Mouse (Mus musculus): Measurements from ENCODE around the gene Prdx5. TPM values are rescaled to one million over a fixed set of nuclear protein-coding genes. Genes with fewer than 3 reads are reported as not detected.
"Not testable (repeated sequence)": the region's sequence is repeated elsewhere in the genome, so short reads cannot be mapped to it uniquely, and the experiment has no call there.

The Prdx5 gene
- polyA plus RNA-seq, 1 experiment from 2014 or later = 245 TPM

DNA sequence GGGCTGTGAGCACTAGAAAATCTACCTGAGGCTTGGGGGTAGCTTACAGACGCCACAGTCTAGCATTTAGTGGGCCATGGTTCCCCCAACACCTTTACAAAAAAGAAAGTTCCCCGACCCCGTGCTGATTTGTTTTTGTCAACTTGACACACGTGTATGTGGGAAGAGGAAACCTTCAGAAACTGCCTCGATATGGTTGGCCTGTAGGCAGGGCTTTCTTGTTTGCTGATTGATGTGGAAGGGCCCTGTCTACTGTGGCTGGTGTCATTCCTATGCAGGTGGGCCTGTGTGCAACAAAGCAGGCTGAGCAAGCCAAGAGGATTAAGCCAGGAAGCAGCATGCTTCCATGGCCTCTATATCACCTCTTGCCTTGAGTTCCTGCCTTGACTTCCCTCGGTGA, 3.1 kb upstream of the Prdx5 start:
- no peak overlapping the region for H3K27ac ChIP-seq
- no peaks in the 10 kb centered on the region for H3K9me3 ChIP-seq
- WGBS = 78% methylated on average over 6 of the region's 6 CpGs
- H3K27me3 ChIP-seq = no peaks in the 10 kb centered on the region
- H3K4me3 ChIP-seq = no peak overlapping the region
- H3K9ac ChIP-seq = no peak overlapping the region
- no peak overlapping the region for H3K4me2 ChIP-seq
- peaks cover 19% of the 10 kb centered on the region for H3K4me1 ChIP-seq
- ATAC-seq (ENCODE audit: borderline replicate concordance, extremely low read depth, low FRiP score, low TSS enrichment) = no peak
- peaks cover 25% of the 10 kb centered on the region for H3K36me3 ChIP-seq

DNA sequence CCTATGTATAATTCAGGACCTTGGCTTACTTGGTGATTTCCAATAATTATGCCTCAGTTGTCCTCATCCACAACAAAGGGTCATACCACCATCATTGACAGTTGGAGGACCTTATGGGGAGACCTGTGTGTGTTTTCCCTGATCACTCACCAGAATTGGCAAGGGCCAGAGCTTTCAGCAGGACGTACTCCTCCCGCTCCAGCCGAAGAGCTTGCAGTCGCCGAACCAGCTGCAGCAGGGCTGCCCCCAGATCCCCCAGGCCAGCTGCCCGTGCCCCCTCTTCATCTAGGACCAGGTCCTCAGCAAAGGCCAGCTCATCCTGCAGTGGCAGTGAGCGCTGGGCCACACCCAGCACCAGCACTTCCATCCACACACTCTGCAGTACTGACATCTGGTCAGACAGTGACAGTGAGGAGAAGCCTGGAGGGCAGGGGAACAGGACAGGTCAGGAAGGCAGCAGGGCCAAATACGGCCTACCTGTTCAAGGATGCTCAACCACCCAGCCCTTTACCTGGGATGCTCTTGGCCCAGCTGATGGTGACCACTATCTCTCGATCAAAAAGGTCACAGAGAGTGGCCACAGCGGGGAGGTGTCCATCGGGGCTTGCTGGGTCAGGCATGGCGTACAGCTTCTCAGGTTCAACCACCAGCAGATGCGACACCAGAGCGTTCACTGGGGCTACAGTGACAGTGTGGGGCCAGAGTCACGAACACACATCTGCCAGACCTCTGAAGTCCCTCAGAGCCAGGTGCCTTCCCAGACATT, 2.5 kb upstream of the Prdx5 start:
- no peaks in the 10 kb centered on the region for H3K9me3 ChIP-seq
- H3K4me3 ChIP-seq = no peak overlapping the region
- WGBS = 87% methylated on average over 15 of the region's 15 CpGs
- H3K27me3 ChIP-seq = no peaks in the 10 kb centered on the region
- H3K9ac ChIP-seq = no peak overlapping the region
- H3K4me1 ChIP-seq = peaks cover 25% of the 10 kb centered on the region
- ATAC-seq (ENCODE audit: borderline replicate concordance, extremely low read depth, low FRiP score, low TSS enrichment) = no peak
- H3K4me2 ChIP-seq = no peak overlapping the region
- no peak overlapping the region for H3K27ac ChIP-seq
- peaks cover 25% of the 10 kb centered on the region for H3K36me3 ChIP-seq

DNA sequence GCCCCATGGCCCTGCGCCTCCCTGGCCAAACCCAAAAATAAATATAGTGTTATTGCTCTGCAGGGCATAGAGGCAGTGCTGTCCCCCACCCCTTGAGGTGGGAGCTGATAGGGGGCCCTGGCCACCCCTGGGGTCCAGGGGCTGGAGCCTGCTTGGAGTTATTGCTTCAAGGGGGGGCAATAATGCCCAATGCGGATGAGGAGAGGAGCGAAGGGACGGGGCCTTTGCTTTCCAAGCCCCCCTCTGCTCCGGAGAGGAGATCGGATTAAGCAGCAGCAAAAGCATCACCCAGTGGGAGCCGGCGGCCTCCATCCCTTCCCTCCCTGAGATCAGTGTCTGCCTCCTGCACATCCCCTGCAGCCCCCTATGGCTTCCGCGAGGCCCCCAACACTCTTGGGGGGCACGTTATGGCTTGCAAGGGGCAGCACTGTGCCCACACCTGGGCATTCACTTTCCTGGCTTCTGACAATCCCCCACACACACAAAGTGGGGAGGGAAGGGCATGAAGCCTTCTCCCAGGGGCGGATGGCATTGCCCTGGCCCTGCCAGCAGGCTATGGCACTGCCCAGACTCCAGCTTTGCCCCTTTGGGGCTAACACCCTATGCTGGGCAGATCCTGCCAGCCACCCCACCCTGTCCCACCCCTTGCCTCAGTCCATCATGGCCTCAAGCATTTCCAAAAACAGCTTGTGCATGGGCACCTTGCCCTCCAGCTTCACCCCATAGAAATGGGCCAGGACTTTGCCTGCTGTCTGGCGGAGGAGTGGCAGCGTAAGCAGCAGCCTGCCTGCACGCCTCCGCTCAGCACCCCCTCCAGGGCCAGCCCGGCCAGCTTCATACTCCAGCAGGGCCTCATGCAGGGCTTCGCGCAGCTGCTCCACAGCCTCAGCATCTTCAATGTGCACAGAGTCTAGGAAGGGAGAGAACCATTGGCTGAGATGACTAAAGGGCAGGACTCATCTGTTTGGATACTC, 1.5 kb upstream of the Prdx5 start:
- Histone ChIP-seq H3K4me1 (peaks cover 26% of the 10 kb centered on the region), H3K27ac (no peak overlapping the region), H3K9me3 (no peaks in the 10 kb centered on the region), H3K27me3 (no peaks in the 10 kb centered on the region), H3K4me3 (peak overlapping the region; percentile 56), H3K9ac (peak overlapping the region; percentile 41; the same call in 1 of the 2 replicates), H3K36me3 (peaks cover 33% of the 10 kb centered on the region), H3K4me2 (peak overlapping the region; percentile 71)
- no peak for ATAC-seq (ENCODE audit: borderline replicate concordance, extremely low read depth, low FRiP score, low TSS enrichment)
- 82% methylated on average over 19 of the region's 19 CpGs for WGBS

DNA sequence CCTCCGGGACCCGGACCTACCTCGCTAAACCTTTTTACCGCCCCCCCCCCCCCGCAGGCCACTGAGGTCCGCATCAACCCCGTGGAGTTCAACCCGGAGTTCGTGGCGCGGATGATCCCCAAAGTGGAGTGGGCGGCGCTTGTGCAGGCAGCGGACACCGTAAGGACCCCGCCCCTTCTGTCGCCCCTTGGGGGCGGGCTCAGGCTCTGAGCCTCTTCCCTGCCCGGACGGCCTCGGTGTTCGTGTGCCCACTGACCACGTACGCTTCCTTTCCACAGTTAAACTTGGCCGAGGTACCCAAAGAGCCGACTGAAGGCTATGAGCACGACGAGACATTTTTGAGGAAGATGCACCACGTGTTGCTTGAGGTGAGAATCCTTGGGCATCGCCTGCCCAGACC, 400 bp upstream of the Prdx5 start:
- Histone ChIP-seq H3K27ac (peak overlapping the region; percentile 97), H3K4me1 (peaks cover 26% of the 10 kb centered on the region), H3K4me3 (peak overlapping the region; percentile 56), H3K9ac (peak overlapping the region; percentile 60), H3K36me3 (peaks cover 41% of the 10 kb centered on the region), H3K4me2 (peak overlapping the region; percentile 71)
- ATAC-seq (ENCODE audit: borderline replicate concordance, extremely low read depth, low FRiP score, low TSS enrichment) = peak; percentile 58
- under 1% methylated on average over 30 of the region's 30 CpGs for WGBS
- H3K9me3 ChIP-seq, H3K27me3 ChIP-seq: not testable (repeated sequence)

DNA sequence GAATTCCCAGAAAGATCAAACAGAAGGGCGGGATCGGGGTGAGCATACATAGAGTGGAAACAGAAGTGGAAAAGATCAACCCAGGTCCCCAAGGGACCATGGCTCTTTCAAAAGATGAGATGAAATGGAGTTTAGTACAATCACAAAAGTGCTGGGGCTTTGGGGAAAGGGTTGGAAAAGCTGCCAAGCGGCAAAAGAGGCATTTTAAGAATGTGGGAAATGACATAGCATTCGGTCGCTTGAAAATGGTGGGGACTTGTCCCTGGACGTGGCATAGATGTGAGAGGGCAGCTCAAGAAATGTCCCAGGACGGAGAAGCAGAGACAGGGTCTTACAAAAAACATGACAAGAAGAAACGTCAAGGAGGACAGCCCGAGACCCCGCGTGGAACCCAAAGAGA, 885 bp downstream of the Prdx5 start:
- Histone ChIP-seq H3K27ac (peak overlapping the region; percentile 97), H3K4me1 (peaks cover 26% of the 10 kb centered on the region), H3K4me3 (peak overlapping the region; percentile 56), H3K4me2 (peak overlapping the region; percentile 71), H3K36me3 (peaks cover 42% of the 10 kb centered on the region), H3K9me3 (no peaks in the 10 kb centered on the region), H3K9ac (peak overlapping the region; percentile 60), H3K27me3 (no peaks in the 10 kb centered on the region)
- no peak for ATAC-seq (ENCODE audit: borderline replicate concordance, extremely low read depth, low FRiP score, low TSS enrichment)
- 3% methylated on average over 11 of the region's 11 CpGs for WGBS

DNA sequence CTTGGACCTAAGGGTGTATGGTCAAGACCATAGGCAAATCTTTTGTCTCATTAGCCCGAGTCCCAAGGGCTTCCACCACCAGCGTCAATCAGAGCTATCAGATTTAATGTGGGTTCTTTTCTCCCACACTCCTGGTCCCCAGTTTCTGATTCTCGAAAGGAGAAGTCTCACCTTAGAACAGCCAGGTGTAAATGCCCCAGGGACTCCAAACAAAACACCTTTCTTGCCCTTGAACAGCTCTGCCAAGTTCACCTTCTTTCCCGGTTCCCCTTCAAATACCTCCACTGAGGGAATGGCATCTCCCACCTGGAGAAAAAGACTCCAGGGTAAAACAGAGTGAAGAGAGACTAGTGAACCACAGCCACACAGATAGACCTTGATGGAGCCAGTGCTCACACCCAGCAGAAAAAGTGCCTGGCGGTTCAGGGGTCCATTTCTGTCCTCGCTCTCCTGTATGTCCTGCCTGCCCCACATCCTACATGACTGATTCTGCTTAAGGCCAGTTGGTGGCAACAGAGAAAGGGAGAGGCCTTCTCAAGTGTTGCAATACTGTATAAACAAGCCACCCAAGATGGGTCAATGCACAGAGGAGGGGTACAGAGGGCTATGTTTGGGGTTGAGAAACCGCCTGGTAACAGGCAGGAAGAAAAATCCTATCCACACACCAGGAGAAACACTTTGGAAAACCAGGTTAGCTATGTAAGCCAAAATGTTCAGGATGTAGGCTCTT, 1.9 kb downstream of the Prdx5 start:
- Histone ChIP-seq H3K36me3 (peaks cover 35% of the 10 kb centered on the region), H3K9ac (peak overlapping the region; percentile 60; the same call in 1 of the 2 replicates), H3K4me2 (peak overlapping the region; percentile 71), H3K27me3 (no peaks in the 10 kb centered on the region), H3K4me3 (peak overlapping the region; percentile 56), H3K27ac (0 out of 2 replicates have a peak overlapping the region, but pooled peaks have one; percentile 97), H3K9me3 (no peaks in the 10 kb centered on the region), H3K4me1 (peaks cover 26% of the 10 kb centered on the region)
- ATAC-seq (ENCODE audit: borderline replicate concordance, extremely low read depth, low FRiP score, low TSS enrichment) = no peak
- 77% methylated on average over 7 of the region's 7 CpGs for WGBS

DNA sequence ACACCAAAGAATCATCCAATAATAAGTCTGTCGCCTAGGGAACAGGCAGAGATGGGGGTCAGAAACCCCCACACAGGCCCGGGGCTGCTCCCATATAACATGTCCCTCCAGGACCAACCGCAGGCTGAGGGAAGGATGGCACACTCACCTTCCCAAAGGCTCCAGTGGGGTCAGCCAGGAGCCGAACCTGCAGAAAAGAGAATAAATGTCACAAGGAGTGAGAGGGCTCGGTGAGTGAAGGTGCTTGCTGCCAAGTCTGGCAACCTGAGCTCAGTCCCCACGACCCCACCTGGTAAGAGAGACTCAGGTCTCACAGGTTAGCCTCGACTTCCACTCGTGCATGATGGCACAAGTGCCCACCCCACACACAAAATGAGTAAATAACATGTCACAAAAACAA, 2.8 kb downstream of the Prdx5 start:
- Histone ChIP-seq H3K9me3 (no peaks in the 10 kb centered on the region), H3K27me3 (no peaks in the 10 kb centered on the region), H3K4me3 (no peak overlapping the region), H3K4me2 (no peak overlapping the region), H3K36me3 (peaks cover 28% of the 10 kb centered on the region), H3K9ac (no peak overlapping the region), H3K4me1 (peaks cover 26% of the 10 kb centered on the region), H3K27ac (no peak overlapping the region)
- no peak for ATAC-seq (ENCODE audit: borderline replicate concordance, extremely low read depth, low FRiP score, low TSS enrichment)
- WGBS = 90% methylated on average over 8 of the region's 8 CpGs

DNA sequence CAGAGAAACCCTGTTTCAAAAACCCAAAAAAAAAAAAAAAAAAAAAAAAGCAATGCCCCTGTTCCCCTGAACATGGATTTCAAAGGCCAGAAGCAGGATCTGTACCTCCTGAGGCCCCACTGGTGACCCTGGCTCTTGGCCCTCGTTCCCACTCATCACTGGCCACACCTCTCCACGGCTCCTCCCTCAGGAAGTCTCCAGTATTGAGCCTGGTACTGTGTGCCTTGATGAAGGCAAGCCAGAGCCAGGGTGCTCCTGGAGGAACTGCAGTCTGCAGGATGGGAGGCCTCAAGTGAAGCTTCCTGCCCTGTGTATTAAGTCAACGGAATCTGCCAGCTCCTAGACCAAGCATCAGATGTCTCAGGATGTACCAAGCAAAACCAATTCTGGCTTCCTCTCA, 3.7 kb downstream of the Prdx5 start:
- ATAC-seq (ENCODE audit: borderline replicate concordance, extremely low read depth, low FRiP score, low TSS enrichment) = no peak

DNA sequence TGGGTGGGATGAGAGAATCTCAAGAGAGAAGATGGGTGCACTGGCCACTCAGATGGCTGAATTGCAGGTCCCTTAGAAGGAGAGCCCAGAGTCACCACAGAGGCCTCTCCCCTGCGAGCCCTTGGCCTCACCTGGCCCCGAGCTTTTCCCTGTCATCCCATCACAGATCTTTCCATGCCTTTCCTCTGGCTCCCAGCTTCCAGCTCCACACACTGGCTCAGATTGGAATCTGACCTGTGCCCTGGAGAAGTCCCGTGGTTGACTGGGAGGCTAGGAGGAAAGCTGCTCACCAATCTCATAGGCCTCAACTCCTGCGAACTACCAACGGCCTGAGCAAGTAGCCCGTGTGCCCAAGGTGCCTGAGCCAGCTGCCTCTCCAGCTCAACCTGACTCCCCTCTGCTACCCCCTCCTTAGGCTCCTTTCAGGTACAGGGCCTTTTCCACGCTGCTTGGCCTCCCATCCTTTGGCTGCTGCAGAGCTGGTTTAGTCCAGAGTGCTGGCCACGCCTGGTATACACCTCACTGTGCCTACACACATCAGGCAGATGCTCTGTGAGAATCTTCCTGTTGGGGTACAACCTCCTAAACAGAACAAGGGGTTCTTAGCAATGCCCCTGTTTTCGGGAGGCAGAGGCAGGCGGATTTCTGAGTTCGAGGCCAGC, 4.3 kb downstream of the Prdx5 start:
- Histone ChIP-seq H3K27ac (no peak overlapping the region), H3K4me2 (no peak overlapping the region), H3K36me3 (peaks cover 17% of the 10 kb centered on the region; the same call in 1 of the 2 replicates), H3K9ac (no peak overlapping the region), H3K4me1 (peaks cover 19% of the 10 kb centered on the region), H3K4me3 (no peak overlapping the region), H3K27me3 (no peaks in the 10 kb centered on the region), H3K9me3 (no peaks in the 10 kb centered on the region)
- no peak for ATAC-seq (ENCODE audit: borderline replicate concordance, extremely low read depth, low FRiP score, low TSS enrichment)
- WGBS = 86% methylated on average over 11 of the region's 11 CpGs

More for the DNA sequence above, 3.7 kb downstream of the Prdx5 start:
- H3K27ac ChIP-seq = no peak overlapping the region
- no peak overlapping the region for H3K4me3 ChIP-seq
- H3K9ac ChIP-seq = no peak overlapping the region
- 73% methylated on average over 3 of the region's 3 CpGs for WGBS
- no peaks in the 10 kb centered on the region for H3K9me3 ChIP-seq
- peaks cover 19% of the 10 kb centered on the region; the same call in 1 of the 2 replicates for H3K36me3 ChIP-seq
- no peak overlapping the region for H3K4me2 ChIP-seq
- no peaks in the 10 kb centered on the region for H3K27me3 ChIP-seq
- H3K4me1 ChIP-seq = peaks cover 23% of the 10 kb centered on the region

DNA sequence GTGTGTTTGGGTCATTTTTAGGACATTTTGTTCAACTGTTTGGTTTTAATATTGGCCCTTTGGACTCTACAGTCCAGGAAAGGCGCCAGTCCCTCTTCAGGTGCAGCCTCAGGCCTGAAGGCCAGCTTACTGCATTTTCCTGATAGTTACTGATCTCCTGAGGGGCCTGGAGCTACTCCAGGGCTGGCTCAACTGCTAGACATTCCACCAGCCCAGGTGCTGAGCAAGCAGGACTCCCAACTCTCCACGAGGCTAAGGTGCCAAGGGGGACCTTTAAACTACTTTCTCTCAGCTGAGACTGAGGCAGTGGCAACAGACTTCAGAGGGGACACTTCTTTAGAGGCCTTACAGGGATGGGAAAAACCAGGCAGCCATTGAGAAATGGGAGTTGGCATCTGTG, 5.1 kb downstream of the Prdx5 start:
- Histone ChIP-seq H3K9ac (no peak overlapping the region), H3K36me3 (peaks cover 17% of the 10 kb centered on the region; the same call in 1 of the 2 replicates)

DNA sequence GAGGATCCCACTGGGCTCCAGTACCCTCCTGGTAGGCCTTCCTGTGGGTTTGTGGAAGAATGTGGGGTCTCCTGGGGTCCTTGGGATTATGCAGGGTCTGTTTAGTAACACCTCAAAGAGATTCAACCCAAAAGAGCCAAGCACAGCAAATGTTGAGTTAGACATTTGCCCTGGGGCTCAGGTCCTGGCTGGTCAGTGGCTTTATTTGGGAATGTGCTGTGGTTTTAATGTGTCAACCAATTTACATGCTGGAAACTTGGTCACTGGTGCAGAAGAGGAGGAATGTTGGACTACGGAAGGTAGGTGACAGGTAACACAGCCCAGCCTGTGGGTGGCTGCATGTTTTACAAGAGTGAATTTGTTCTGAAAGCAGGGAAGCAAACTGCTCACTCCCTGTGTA, 6.9 kb downstream of the Prdx5 start:
- no peak overlapping the region for H3K4me2 ChIP-seq
- no peaks in the 10 kb centered on the region; the same call in 1 of the 2 replicates for H3K9me3 ChIP-seq
- no peak for ATAC-seq (ENCODE audit: borderline replicate concordance, extremely low read depth, low FRiP score, low TSS enrichment)
- 78% methylated on average over 1 of the region's 1 CpGs for WGBS
- H3K36me3 ChIP-seq = peaks cover 17% of the 10 kb centered on the region; the same call in 1 of the 2 replicates
- H3K27me3 ChIP-seq = no peaks in the 10 kb centered on the region
- peaks cover 7% of the 10 kb centered on the region for H3K4me1 ChIP-seq
- H3K4me3 ChIP-seq = no peak overlapping the region
- no peak overlapping the region for H3K9ac ChIP-seq
- H3K27ac ChIP-seq = no peak overlapping the region

More for the DNA sequence above, 5.1 kb downstream of the Prdx5 start:
- Histone ChIP-seq H3K4me3 (no peak overlapping the region), H3K27me3 (no peaks in the 10 kb centered on the region), H3K4me2 (no peak overlapping the region), H3K9me3 (no peaks in the 10 kb centered on the region; the same call in 1 of the 2 replicates), H3K27ac (no peak overlapping the region), H3K4me1 (peaks cover 19% of the 10 kb centered on the region)
- 73% methylated on average over 2 of the region's 2 CpGs for WGBS
- no peak for ATAC-seq (ENCODE audit: borderline replicate concordance, extremely low read depth, low FRiP score, low TSS enrichment)

Data from lung, embryonic 15.5 days (tissue).